Mouse (Mus musculus) embryo, embryonic 11 days (tissue): ENCODE measurements around the gene Rdh12.

Source experiments
- DNase-seq: peaks from one replicate; pipeline ENCODE4 v3.0.0-alpha.2; 2015

The Rdh12 gene

GRCm38 (mm10) chr12:79253294-79254053 lies 44.8 kb downstream of the Rdh12 start:
- DNase-seq: no peak

GRCm38 (mm10) chr12:79254975-79255374 lies 46.3 kb downstream of the Rdh12 start:
- DNase-seq: no peak

- DNase-seq: no peak
These were observed 51.4 kb downstream of the Rdh12 start for GRCm38 (mm10) chr12:79260154-79260553.

- peak; percentile 55 for DNase-seq
These were observed 52.3 kb downstream of the Rdh12 start for GRCm38 (mm10) chr12:79261035-79261434.
